Mouse (Mus musculus) c-Kit-negative CD71-positive TER-119-positive erythroid progenitor cells, embryonic 14.5 days (primary cell): Measurements from ENCODE around the gene Tmem140.

Experiments used
- DNase-seq: peaks from one replicate; pipeline ENCODE4 v3.0.0-alpha.2; 2013; ENCODE audit warnings: low read depth, low spot score

Gene Tmem140

DNA sequence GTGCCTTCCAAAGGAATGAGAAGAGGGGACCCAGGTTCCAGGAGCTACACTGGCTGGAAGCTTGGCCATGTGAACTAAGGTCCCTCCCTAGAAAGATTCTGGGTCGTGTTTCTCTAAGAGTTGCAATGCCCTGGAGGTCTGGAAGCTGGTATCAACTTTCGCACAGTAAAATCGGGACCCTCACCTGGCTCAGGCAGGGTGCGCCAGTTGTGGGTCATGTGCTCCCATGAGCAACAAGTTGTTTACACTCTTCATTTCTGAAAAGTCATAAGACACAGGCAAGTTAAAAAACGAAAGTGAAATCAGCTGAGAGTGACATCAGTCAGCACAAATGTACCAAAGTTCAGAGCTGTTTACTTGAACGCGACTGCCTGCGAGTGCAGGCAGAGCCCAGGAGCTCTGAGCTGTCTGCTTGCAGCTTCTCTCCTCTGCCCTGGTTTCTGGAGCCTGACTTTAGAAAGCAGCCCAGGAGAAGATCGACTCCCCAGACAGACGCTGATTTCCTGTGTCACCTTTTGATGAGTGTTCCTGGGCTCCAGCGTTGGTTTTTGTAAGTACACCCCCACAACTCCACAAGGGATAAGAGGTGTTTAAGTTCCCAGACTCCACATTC is at the start of gene Tmem140:
TSS of gene Tmem140 (plus strand) at position 356 of the 613 bp plus-strand sequence.
- no peak for DNase-seq

DNA sequence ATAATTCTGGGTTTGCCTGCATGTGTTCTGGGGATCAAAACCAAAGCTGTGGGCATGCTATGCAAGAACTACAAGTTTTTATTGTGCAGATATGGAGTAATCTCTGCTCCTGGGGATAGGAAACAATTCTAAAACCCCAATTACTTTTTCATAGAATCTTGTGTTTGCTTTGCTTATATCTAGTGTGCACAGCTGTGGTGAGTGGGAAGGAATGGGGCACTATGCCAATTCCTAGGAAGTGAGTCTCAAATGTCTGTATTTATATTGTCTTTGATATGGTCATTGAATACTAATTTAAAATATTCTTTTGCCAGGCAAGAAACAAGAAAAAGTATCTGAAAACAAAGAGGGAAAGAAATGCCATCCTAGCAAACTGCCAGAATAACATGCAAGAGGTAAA is 38.5 kb upstream of the Tmem140 start:
- no peak for DNase-seq

DNA sequence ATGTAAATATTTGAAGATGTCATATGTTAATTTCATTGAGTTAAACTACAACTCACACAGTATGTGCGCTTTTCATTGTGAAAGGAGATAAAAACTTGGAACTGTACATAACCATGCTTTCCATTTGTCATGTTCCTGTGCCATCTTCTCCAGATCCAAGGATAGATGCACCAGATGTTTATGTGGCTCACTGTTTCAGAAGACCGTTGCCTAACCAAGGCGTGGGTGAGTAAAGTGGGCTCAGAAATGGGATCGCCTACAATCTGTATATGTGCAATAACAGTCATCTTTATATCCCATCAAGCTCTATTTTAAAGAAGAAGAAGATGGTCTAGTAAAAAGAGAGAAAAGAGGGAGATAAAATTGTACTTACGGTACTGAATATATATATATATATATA is 30.6 kb upstream of the Tmem140 start:
- DNase-seq: no peak

DNA sequence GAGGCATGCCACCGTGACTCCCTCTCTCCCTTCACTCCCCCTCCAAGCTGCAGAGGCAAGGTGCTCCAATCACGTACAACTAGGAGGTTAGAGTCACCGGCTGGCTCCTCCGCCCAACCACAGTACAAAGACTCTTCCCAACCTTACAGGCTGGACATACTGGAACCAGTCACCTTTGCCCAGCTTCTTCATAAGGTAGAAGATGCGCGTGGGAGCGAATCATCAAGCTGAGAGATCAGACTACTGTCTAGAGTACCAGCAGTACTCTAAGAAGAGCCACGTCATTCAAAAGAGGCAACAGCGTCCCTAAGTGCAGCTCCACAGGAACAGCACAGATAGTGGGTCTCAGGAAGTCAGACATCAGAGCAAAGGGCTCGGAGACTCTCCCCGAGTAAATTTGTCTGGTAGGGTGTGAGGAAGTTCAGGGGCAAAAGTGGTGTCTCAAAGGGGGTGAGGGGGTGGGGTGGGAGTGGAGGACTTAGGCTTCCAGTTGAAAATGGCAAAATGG is 1.3 kb upstream of the Tmem140 start:
- DNase-seq: no peak

DNA sequence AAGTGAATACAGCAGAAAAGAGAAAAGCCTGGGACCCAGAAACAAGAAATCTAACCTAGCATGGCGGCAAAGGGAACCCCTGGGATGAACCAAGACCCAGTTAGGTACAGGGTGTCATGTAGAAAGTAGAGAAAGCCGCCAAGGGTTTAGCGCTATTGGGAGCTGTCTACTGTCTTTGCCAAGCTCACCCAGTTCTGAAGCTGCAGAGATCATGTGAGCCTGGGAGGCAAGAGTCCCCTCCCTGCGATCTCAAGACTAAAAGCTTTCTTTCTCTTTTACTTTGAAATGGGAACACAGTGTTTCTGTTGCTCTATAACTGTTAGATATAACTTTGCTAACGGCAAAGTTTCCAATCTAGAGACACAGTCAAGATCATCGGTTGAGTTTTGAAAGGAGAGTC is 565 bp upstream of the Tmem140 start:
- DNase-seq: no peak

DNA sequence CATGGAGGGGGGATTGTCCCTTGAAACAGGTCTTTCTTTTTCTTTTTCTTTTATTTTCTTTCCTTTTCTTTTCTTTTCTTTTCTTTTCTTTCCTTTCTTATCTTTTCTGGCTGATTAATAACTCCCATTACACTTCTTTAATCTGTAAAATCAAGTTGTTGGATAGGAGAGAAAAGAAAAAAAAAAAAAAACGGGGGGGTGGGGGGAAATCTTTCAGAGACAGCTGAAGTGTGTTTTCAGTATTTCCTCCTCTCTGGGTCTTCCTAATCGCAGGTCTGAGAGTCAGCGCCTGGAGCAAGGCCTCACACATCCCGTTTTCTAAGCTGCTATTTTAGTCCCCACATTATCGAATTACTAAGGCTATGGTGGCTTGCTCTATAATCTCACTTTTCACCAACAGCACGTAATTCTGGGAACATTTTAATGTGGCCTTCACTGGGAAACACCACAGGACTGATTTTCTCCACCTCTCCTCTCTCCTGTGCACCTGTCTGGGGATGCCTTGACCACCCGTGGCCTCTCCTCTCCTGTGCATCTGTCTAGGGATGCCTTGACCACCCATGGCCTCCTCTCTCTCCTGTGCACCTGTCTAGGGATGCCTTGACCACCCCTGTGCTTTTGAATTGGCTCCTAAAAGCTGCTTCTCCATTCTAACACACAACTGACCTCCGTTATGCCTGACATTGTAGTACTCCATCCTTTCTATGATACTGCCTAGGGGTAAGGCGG is 1.0 kb downstream of the Tmem140 start:
- no peak for DNase-seq

DNA sequence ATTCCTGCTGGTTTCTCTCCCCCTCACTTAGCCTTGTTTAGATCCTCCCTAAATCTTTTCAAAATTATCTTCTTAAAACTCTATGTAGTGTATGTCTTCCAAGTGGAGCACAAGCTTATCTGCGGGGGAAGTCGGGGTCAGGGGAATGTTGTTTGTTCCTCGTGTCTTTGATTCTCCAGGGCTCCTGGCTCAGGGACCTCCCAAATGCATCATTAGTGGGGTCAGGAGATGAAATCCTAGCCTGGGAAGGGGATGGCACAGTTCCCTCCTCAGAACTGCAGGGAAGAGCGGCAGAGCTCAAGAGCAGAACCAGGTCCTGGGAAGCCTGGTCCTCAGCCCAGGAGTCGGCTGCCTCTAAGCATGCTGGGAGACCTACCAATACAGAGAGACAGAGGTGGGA is 2.3 kb downstream of the Tmem140 start:
- DNase-seq: no peak

DNA sequence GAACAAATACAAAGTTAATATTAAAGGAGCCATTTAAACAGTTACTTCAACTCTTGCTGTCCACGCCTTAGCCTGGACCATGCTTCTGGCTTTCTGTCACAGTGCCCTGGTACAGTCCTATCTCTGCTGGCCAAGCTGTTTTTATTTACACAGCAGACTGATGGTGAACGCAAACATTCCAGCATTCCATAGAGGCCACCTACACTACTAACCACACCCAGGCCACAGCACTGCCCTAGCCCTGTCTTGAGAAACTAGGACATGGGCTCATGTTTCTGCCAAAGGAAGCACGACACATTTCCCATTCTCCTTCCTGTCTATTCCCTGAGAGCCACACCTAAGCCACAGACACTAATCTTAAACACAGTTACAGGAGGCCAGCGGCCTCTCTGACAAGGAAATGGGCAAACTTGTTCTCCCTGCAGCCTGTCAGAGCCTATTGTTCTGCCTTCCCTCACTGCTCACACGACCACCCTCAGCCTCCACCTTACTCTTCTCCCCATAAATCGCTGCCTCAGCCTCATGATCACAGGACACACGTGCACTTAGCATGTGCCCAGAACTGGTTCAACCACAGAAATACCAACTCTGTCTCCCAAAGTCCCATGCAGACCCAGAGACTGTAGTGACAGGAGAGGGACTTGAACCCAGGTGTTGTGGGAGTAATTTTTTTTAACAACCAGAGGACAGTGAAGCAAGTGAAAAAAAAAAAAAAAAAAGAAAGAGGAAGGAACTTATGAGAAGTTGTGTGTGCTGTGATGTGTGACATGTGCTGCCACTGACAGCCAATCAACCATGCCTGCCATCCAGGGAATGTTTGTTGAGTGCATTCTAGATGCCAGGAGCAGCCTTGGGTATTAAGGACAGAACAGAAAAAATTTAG is 3.0 kb downstream of the Tmem140 start:
- no peak for DNase-seq

DNA sequence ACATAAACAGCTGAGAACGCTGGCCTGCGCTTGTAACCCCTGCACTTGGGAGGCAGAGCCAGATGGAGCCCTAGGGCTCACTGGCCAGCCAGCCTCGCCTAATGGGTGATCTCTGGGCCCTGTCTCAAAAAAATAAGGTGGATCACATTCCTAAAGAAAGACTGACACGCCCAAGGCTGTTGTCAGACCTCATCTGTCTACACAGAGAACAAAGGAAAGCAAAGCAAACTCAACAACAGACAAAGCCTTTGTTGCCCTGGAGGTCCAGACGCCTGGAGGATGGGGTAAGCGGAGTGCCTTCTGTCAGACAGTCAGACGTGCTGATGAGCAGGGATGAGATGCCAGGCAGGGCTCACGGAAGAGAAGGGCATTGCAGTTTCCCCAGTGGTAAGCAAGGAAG is 3.8 kb downstream of the Tmem140 start:
- DNase-seq: no peak

DNA sequence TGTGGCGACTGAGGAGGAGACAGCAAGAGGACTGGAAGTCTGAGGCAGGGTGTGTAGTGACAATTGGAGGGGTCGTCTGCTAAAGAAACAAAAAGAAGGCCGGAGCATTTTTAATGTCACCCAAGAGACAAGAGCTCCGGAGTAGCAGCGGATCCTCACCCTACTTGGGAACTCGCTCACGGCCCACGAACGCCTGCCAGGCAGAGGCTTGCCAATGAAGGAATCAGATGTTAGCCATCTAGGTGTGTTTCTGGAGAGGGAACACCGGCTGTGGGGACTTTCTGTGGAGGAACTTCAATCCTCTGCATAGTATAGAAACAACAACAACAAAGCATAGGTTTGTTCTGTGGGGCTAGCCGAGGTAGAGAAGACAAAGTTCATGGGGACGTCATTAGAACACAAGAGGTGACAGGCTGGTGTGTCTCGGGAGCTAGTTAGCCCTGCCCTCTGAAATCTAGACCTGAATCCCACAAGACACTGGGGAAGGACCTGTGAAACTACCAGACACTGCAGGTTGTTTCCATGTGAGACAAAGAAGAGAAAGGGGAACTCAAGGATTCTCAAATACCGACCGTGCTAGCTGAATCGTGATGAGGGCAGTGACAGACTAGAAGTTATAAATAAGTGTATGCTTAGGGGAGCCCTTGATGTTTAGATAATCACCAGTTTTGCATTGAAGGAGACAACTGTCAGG is 4.5 kb downstream of the Tmem140 start:
- no peak for DNase-seq

DNA sequence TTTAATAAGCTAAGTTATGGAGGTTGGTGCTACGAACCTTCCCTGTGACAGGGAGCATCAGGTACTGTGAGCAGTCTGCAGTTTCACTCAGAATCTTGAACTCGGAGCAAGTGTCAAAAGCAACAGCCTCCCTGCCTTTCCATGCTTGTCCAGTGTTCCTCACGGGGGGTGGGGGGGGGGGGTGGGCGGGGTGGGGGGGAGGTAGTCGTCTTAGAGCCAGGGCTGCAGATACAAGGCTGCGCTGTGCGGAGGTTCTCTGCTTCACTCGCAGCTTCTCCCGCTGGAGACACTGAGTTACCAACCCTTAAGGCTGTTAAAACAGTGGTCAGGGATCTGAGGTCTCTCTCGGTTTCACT is 5.0 kb downstream of the Tmem140 start:
- no peak for DNase-seq

DNA sequence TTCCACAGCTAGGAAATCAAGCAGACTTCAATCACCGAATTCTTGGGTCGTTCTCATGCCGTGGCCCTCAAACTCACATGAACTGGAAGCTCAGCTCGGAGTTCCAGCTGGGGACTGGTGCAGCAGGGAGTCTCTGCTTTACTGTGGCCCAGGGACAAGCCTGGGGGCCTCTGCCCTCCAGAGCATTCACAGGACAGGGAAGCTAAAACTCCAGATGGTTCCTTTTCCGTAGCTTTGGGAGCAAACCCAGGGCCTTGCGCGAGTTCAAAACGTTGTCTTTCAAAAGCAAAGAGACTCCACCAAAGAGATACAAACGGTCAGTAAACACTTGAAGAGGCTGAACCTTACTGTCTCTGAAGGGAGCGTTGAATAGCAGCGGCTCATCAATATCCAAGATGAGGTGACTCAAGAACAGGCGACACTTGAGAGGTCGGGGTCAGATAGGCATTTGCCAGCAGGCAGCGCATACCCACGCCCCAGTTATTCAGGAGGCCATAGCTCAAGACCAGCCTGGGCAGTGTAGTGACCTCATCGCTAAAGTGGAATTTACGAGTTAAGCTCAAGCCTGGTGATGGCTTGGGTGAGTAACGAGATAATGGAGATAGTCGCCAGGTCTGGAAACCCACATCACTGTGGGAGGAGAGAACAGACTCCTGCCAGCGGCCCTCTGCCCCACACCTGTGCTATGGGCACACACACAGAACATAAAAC is 5.7 kb downstream of the Tmem140 start:
- no peak for DNase-seq

DNA sequence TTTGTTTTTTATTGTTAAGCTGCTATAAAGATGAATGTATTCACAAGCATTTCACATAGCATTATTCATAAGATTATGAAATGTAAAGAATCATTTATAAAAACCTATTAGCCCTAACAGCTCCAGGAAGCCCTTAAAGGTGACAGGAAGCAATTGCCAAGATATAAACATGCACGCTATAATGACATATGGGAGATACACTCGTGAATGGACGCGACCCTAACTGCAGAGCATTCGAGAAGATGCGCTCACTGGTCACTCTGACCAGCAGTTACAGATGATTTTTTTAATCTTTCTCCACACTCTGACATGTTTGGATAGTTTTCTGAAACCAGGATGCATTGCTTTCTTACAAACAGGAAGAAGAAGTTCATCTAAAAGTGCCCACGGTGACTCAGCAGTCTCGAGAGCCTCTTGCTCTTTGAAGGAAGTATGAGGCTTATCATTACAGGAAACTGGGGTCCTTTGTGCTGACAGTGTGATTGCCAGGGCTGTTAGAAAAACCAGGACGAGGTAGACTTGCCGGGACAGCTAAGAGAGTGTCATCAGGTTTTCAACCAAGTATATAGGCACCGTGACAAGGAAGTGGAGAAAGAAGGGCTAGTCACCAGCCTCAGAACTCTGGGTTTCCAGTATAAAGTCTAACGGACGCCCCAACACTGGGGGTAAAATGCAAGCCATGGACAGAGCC is 6.4 kb downstream of the Tmem140 start:
- peak; percentile 68 for DNase-seq

DNA sequence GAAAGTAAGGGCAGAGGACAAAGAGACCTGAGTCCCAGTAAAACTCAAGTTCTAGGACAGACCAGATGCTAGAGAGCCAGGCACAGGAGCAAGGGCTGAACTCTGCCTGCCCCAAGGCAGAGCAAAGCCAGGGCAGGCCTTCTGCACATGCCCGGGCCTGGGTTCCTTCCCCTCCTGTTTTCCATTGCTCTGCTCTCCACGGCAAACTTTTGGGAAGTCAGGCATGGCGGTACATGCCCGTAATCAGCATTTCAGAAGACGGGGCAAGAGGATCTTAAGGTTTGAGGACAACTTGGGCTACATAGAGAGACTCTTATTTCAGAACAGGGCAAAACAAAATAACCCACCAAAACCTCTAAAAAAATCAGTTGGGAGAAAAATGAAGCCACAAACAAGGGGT is 7.2 kb downstream of the Tmem140 start:
- no peak for DNase-seq

DNA sequence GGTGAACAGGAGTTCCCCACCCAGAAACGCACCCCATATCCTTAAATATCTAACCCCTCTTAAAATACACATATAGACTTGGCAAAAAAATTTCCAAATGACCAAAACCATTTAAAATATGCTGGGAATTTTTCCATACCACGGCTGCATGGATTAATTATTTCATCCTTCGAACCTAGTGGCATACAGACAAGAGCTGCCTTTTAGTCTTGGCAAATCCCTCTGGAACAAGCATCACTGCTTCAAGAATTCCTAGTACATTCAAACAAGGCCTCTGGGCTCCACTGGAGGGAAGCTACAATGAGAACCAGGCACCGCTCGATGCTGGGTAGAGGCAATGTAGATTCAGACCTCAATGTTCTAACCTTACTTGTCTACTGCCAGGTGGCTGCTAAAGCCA is 7.8 kb downstream of the Tmem140 start:
- no peak for DNase-seq

DNA sequence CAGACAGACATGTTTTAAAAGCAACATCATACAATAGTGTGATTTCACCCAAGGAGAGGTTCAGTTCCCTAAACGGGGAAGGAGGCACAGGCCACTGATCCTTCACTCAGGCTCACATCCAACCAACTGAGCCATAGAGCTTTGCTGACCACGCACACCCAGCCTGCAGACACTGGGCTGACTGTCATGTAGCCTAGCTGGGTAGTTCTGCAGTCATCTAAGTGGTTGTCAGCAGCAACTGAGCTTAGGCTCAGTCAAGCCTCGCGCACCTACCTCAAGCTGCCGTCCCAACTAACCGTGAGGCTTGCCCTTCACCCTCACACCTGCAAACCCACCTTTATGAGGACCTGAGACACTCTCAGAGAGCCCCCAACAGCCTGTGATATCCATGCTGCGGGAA is 9.0 kb downstream of the Tmem140 start:
- no peak for DNase-seq

DNA sequence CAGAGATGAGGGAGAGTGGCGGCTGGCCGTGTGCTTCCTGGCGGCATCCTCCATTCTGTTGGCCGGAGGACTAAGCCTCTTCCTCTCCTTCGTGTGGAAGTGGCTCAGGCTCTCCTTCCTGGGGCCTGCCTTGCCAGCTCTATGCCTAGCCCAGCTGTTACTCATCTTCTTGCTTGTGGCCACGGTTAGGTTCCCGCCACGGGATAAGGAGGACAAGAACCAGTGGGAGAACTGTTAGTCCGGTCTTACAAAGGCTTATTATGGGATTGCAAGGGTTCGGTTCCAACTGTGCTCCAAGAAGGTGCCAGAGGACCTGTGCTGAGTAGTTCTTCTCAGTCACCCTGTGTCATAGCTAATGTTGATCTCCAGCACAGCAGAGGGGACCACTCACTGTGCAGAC is 9.9 kb downstream of the Tmem140 start:
- no peak for DNase-seq

DNA sequence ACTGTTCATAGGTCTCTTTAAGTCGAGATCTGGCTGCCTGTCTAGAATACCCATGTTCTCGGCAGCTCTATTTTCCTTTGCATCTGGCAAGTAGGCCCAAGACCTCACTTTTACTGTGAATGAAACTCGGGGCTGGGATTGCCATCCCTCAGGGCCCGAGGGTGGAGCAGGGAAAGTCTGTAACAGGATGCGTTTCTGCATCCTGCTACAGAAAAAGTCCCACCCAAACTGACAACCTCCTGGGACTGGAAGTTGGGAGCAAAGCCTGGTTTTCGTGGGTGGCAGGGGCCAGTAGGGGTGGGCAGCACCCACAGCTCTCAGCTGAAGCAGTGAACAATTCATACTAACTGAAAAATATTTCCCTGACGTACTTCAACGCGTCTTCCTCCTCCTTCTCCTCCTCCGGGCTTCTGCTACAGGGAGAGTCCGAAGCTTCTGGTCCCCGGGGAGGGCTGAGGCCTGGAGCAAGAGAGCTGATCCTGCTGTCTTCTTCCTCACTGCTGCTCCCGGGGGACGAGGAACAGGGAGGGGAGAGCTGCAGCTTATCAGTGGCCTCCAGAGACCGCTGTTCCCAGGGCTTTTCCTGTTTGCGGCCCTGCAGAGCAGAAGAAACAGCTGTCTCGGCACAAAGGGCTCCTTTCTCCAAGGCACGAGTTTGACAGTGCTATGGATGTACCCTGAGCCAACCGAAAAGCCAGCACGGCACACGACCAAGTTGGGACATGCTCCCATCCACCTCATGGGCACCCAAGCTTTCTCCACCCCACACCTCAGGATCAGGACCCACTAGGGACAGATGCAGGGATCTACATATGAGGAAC is 11.4 kb downstream of the Tmem140 start:
- DNase-seq: peak; percentile 62

DNA sequence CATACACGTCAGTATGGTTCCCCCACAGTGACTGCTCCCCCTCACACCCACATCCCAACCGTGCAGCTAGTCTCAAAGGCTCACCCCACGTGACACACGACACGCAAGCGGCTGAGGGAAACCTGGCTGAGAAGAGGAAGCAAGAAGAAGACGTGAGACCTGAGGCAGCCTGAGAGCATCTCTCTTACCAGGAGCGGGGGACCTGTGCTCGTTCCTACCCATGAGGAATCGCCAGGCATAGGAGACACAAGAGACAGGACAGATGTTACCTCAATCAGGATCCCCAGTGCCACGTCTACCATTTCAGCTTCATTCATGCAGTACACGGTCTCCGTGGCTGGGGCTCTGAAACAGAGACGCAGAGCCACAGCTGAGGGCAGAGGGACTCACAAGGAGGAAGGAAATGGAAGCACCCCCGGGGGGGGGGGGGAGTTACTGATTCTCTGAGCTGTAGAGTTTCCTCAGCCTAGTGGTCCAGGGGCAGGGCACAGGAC is 12.4 kb downstream of the Tmem140 start:
- peak; percentile 42 for DNase-seq
